Mouse (Mus musculus): Measurements from ENCODE around the gene Alcam. TPM values are rescaled to one million over a fixed set of nuclear protein-coding genes. Genes with fewer than 3 reads are reported as not detected.

Gene Alcam
- 3.6 and 4.0 TPM in 2 replicates for polyA plus RNA-seq (2016; fragmentation: Nextera tagmentation; extraction: Ambion mirVana)

DNA sequence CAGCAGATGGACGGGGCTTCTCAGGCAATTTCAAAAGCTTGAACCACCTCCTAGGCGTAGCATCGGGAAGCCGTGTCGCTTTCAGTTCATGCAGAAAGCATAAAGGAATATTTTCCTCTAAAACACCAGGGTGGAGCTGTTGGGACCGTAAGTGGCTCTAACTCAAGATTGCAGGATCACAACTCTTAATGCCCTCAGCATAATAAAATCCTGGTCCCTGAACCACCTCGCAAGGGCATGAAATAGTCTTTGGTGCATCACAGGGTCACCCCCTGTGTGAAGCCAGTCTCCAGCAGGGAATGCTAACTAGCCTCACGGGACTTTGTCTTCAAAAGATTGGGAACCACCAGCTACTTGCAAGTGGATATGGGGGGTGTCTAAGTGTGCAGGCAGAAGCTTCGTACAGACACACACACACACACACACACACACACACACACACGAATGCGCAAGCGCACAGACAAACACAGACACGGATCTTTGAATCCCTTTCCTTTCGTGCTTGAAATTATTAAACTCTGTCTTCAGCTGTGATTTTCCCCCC lies at the start of gene Alcam:
Alcam (minus strand) TSS at position 104 of the 544 bp plus-strand sequence.
- Histone ChIP-seq H3K4me3 (peak within 1 kb of the TSS; percentile 62), H3K27me3 (ENCODE audit: low read depth, poor library complexity, severe bottlenecking) (peaks cover 14% of the 10 kb centered on the region; the same call in 1 of the 2 replicates), H3K4me1 (peaks cover 39% of the 10 kb centered on the region), H3K9me3 (replicated peaks) (no peaks in the 10 kb centered on the region), H3K36me3 (no peaks in the 10 kb centered on the region), H3K27ac (peak within 1 kb of the TSS; percentile 64)
- peak; percentile 47 for DNase-seq (ENCODE audit: low spot score)
- WGBS, result 3% methylated on average over 14 of the region's 14 CpGs

DNA sequence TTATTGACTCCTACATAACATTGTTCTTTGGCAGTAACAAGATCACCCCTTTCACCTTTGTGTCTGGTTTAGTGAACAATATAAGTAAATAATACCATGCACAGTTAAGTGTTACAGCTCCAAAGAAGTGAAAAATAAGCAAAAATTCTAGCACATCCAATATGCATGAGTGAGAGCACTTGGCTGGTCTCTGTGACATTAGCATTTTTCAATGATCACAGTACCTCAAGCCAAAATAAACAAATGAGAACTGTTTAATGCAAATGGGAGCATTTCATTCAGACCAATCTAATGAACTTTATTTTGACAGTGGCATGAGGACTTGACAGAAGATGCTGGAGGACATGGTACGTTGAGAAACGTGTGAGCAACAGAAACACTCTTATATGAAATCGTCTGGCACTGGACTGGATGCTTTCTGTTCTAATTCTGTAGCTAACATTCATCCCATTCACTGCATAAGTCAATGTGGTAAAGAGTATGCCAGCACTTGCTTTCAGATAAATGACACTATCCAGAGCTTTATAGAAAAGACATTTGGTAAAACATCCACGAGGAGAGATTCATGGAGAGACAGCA lies 45.0 kb upstream of the Alcam start:
- Histone ChIP-seq H3K27ac (no peak overlapping the region), H3K9me3 (replicated peaks) (no peaks in the 10 kb centered on the region), H3K4me3 (no peak overlapping the region), H3K27me3 (ENCODE audit: low read depth, poor library complexity, severe bottlenecking) (no peaks in the 10 kb centered on the region), H3K4me1 (no peaks in the 10 kb centered on the region), H3K36me3 (no peaks in the 10 kb centered on the region)
- 89% methylated on average over 4 of the region's 4 CpGs for WGBS
- DNase-seq (ENCODE audit: low spot score), result no peak

DNA sequence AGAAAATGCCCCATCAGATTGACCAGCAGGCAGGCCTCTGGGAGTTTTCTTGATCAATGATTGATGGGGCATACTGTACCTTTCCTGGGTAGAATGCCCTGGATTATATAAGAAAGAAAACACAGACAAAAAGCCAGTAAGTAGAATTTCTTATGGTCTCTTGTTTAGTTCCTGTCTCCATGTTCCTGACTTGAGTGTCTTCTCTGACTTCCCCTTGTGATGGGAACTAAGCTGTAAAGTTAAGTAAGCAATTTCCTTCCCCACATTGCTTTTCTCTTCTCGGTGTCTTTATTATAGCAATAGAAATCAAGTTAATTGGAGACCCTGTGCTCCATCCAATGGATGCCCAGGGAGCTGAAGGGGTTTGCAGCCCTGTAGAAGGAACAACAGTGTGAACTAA lies 36.7 kb upstream of the Alcam start:
- Histone ChIP-seq H3K4me1 (no peaks in the 10 kb centered on the region), H3K27ac (no peak overlapping the region), H3K36me3 (no peaks in the 10 kb centered on the region), H3K9me3 (replicated peaks) (no peaks in the 10 kb centered on the region), H3K27me3 (ENCODE audit: low read depth, poor library complexity, severe bottlenecking) (no peaks in the 10 kb centered on the region), H3K4me3 (no peak overlapping the region)
- 66% methylated on average over 1 of the region's 1 CpGs for WGBS
- no peak for DNase-seq (ENCODE audit: low spot score)

GRCm38 (mm10) chr16:52474235-52474634 lies 20.4 kb upstream of the Alcam start:
- WGBS, result 86% methylated on average over 4 of the region's 4 CpGs
- H3K36me3 ChIP-seq, result no peaks in the 10 kb centered on the region
- no peak for DNase-seq (ENCODE audit: low spot score)
- no peaks in the 10 kb centered on the region for H3K4me1 ChIP-seq
- H3K27me3 ChIP-seq (ENCODE audit: low read depth, poor library complexity, severe bottlenecking), result no peaks in the 10 kb centered on the region
- H3K4me3 ChIP-seq, result no peak overlapping the region
- H3K27ac ChIP-seq, result no peak overlapping the region
- H3K9me3 ChIP-seq (replicated peaks), result no peaks in the 10 kb centered on the region

GRCm38 (mm10) chr16:52473089-52473488 lies 19.2 kb upstream of the Alcam start:
- Histone ChIP-seq H3K4me3 (no peak overlapping the region), H3K36me3 (no peaks in the 10 kb centered on the region), H3K27me3 (ENCODE audit: low read depth, poor library complexity, severe bottlenecking) (no peaks in the 10 kb centered on the region), H3K9me3 (replicated peaks) (no peaks in the 10 kb centered on the region), H3K27ac (no peak overlapping the region), H3K4me1 (no peaks in the 10 kb centered on the region)
- 88% methylated on average over 2 of the region's 2 CpGs for WGBS
- no peak for DNase-seq (ENCODE audit: low spot score)

DNA sequence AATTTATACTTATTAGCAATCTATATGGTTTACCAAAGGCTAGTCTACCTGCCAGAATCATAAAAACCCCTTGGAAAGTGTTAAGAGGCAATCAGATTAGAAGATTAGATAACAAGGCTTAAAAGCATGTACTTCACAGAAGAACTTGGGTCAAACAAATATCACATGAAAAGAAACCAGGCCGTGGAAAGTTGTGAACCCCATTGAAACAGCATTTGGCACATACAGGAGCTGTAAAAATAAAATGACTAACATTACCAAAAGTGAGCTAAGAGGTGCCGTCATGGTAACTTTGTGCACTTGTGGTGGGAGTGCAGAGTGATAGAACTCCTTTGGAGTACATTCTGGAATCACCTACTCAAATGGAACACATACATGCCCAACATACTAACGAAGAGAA lies 18.8 kb upstream of the Alcam start:
- no peaks in the 10 kb centered on the region for H3K4me1 ChIP-seq
- no peak overlapping the region for H3K4me3 ChIP-seq
- H3K27me3 ChIP-seq (ENCODE audit: low read depth, poor library complexity, severe bottlenecking), result no peaks in the 10 kb centered on the region
- H3K27ac ChIP-seq, result no peak overlapping the region
- DNase-seq (ENCODE audit: low spot score), result no peak
- no peaks in the 10 kb centered on the region for H3K36me3 ChIP-seq
- no peaks in the 10 kb centered on the region for H3K9me3 ChIP-seq (replicated peaks)
- WGBS, result 88% methylated on average over 3 of the region's 3 CpGs

DNA sequence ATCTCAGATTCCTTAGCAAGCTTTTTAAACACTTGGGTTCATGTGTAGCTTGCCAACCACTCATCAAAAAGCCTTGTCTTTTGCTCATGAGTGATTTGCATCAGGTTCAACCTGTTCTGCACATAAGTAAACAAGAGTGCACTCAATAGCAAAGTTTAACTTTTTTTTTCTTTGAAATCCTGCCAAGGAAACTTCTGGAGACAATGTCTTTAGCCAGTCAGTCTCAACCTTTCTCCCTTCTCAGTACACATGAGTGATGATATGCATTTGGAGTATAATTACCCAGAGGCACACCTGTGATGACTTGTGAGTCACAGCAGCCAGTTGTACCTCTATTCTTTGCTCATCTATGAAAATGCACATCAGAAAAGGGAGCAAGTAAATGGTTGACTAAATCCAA lies 18.2 kb upstream of the Alcam start:
- H3K4me1 ChIP-seq, result no peaks in the 10 kb centered on the region
- no peak overlapping the region for H3K4me3 ChIP-seq
- no peaks in the 10 kb centered on the region for H3K36me3 ChIP-seq
- no peaks in the 10 kb centered on the region for H3K27me3 ChIP-seq (ENCODE audit: low read depth, poor library complexity, severe bottlenecking)
- H3K9me3 ChIP-seq (replicated peaks), result no peaks in the 10 kb centered on the region
- no peak for DNase-seq (ENCODE audit: low spot score)
- no peak overlapping the region for H3K27ac ChIP-seq

GRCm38 (mm10) chr16:52470881-52471280 lies 17.0 kb upstream of the Alcam start:
- DNase-seq (ENCODE audit: low spot score), result no peak
- Histone ChIP-seq H3K36me3 (no peaks in the 10 kb centered on the region), H3K4me3 (no peak overlapping the region), H3K4me1 (no peaks in the 10 kb centered on the region), H3K27ac (no peak overlapping the region), H3K27me3 (ENCODE audit: low read depth, poor library complexity, severe bottlenecking) (no peaks in the 10 kb centered on the region), H3K9me3 (replicated peaks) (no peaks in the 10 kb centered on the region)
- 87% methylated on average over 2 of the region's 2 CpGs for WGBS

DNA sequence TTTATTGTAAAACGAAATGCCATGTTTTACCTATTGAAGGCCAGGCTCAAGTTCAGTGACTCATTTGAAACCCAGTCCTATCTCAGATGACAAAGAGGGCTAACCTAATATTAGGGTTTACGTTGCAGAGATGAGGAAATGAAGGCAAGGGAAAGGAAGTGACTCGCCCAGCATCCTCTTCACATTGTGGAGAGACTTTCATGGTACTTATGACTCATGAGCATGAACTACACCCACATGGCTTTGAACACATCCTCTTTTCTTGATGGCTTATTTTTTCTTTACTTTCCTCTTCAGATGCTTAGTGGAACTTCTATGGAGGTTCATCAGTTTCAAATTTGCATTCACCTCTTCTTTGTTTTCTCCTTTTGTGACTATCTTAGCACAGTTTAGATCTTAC lies 16.4 kb upstream of the Alcam start:
- WGBS, result 88% methylated on average over 3 of the region's 3 CpGs

GRCm38 (mm10) chr16:52468426-52468825 lies 14.6 kb upstream of the Alcam start:
- DNase-seq (ENCODE audit: low spot score), result no peak

More for the DNA sequence above, 16.4 kb upstream of the Alcam start:
- Histone ChIP-seq H3K27ac (no peak overlapping the region), H3K4me3 (no peak overlapping the region), H3K27me3 (ENCODE audit: low read depth, poor library complexity, severe bottlenecking) (no peaks in the 10 kb centered on the region), H3K4me1 (no peaks in the 10 kb centered on the region), H3K9me3 (replicated peaks) (no peaks in the 10 kb centered on the region), H3K36me3 (no peaks in the 10 kb centered on the region)
- DNase-seq (ENCODE audit: low spot score), result no peak

GRCm38 (mm10) chr16:52466770-52467169 lies 12.9 kb upstream of the Alcam start:
- Histone ChIP-seq H3K27ac (no peak overlapping the region), H3K27me3 (ENCODE audit: low read depth, poor library complexity, severe bottlenecking) (no peaks in the 10 kb centered on the region), H3K9me3 (replicated peaks) (no peaks in the 10 kb centered on the region), H3K4me3 (no peak overlapping the region), H3K36me3 (no peaks in the 10 kb centered on the region), H3K4me1 (no peaks in the 10 kb centered on the region)
- 87% methylated on average over 6 of the region's 6 CpGs for WGBS
- DNase-seq (ENCODE audit: low spot score), result no peak

More at GRCm38 (mm10) chr16:52468426-52468825, 14.6 kb upstream of the Alcam start:
- Histone ChIP-seq H3K4me3 (no peak overlapping the region), H3K9me3 (replicated peaks) (no peaks in the 10 kb centered on the region), H3K4me1 (no peaks in the 10 kb centered on the region), H3K27ac (no peak overlapping the region), H3K36me3 (no peaks in the 10 kb centered on the region), H3K27me3 (ENCODE audit: low read depth, poor library complexity, severe bottlenecking) (no peaks in the 10 kb centered on the region)

- H3K36me3 ChIP-seq, result no peaks in the 10 kb centered on the region
- no peak for DNase-seq (ENCODE audit: low spot score)
- no peaks in the 10 kb centered on the region for H3K9me3 ChIP-seq (replicated peaks)
- H3K27me3 ChIP-seq (ENCODE audit: low read depth, poor library complexity, severe bottlenecking), result no peaks in the 10 kb centered on the region
- no peak overlapping the region for H3K4me3 ChIP-seq
- WGBS, result 78% methylated on average over 1 of the region's 1 CpGs
- H3K27ac ChIP-seq, result no peak overlapping the region
- H3K4me1 ChIP-seq, result no peaks in the 10 kb centered on the region
Measured at GRCm38 (mm10) chr16:52464597-52464996, 10.7 kb upstream of the Alcam start.

DNA sequence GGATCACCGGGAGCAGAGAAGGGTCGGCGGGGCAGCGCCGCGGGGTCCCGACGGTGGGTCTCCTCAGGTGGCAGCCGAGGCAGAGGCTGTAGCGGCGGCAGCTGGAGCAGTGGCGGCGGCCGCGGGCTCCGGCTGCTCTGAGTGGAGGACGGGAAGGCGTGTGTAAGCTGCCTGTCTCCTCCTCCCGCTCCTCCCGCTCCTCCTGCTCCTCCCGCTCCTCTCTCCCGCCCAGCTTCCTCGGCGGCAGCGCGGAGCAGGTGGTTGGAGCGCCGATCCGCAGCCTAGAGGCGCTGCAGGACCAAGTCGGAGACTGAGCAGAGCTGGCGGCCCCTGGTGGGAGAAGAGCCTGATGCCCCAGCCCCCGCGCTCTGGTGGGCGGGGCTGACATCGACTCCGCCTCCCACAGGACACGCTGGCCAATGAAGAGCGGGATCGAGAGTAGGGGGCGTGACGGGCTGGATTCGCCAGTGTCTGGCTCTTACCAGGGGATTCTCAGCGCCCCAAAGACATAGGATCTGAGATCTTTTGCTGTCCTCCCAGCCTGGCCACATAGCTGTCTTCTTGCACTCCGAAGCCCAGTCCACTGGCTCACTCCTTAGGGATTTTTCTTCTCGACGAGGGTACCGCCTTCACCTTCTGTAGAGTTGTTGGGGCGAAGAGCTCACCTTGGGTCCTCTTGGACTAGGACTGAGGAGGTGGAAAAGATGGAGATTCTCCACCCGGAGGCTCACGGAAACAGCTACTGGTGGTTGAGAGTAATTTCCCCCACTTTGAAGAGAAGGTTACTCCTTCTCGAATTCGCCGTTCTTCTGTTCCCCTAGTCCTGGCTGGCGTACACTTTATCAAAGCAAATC lies 785 bp downstream of the Alcam start:
- peak; percentile 96 for DNase-seq (ENCODE audit: low spot score)
- Histone ChIP-seq H3K27ac (peak overlapping the region; percentile 64), H3K27me3 (ENCODE audit: low read depth, poor library complexity, severe bottlenecking) (peaks cover 14% of the 10 kb centered on the region; the same call in 1 of the 2 replicates), H3K4me3 (peak overlapping the region; percentile 62), H3K9me3 (replicated peaks) (no peaks in the 10 kb centered on the region), H3K36me3 (no peaks in the 10 kb centered on the region), H3K4me1 (peaks cover 46% of the 10 kb centered on the region)
- under 1% methylated on average over 51 of the region's 55 CpGs for WGBS
